ENCODE assay signal across 15 mouse cellular contexts in genomic region chr17:79969500-79969972, GRCm38 (mm10).
A peak's percentile ranks its signal among the peaks of the same experiment; 100 is the strongest.
DNase-seq lines count a peak whose midpoint lies in the region; ATAC-seq lines count a peak whose summit lies in the region.
"Had no signal": no experiment of that assay in that cellular context is flagged by ENCODE, and none has a peak within 500 bp of the region (broad histone marks: within the 10 kb centered on the region; RNA-seq: fewer than 3 reads in every experiment).

No protein-coding gene starts in this region.

- H3K36me3 ChIP-seq in heart, embryonic 13.5 days = no peaks in the 10 kb centered on the region
- no peaks in the 10 kb centered on the region for H3K36me3 ChIP-seq in intestine, embryonic 16.5 days (ENCODE audit: control insufficient read depth, insufficient read depth, low read length)
- H3K36me3 ChIP-seq: hindbrain, embryonic 13.5 days had no signal

- DNase-seq in heart, adult 8-10 months (ENCODE audit: low spot score) = no peak
- DNase-seq in thymus, postnatal 0 days (ENCODE audit: low spot score) = peak; percentile 40
- no peak for DNase-seq in thymus, postnatal 25 days
- no peak for DNase-seq in adrenal gland, postnatal 36 days
- no peak for DNase-seq in frontal cortex, postnatal 10 days (ENCODE audit: low spot score in 2 of 2)
- DNase-seq in Muller cell, postnatal 12 days (ENCODE audit: inconsistent ontology term) = no peak
- DNase-seq: cerebellum, adult 11 months; heart, adult 18-20 months; kidney, adult 9 months; retina, postnatal 1 day; spleen, adult 18-20 months had no signal

- H3K27ac ChIP-seq in heart, embryonic 13.5 days (replicated peaks) = 0 out of 2 replicates have a peak overlapping the region, but pooled peaks have one; percentile 6
- peak overlapping the region; percentile 39 for H3K27ac ChIP-seq in intestine, embryonic 16.5 days (ENCODE audit: low read length)
- H3K27ac ChIP-seq: hindbrain, embryonic 13.5 days; layer of hippocampus, adult 2 months had no signal

- H3K4me1 ChIP-seq in heart, embryonic 13.5 days = peaks cover 18% of the 10 kb centered on the region
- peaks cover 15% of the 10 kb centered on the region for H3K4me1 ChIP-seq in intestine, embryonic 16.5 days (ENCODE audit: control insufficient read depth, insufficient read depth, low read length)

- H3K9ac ChIP-seq in heart, embryonic 13.5 days = no peak overlapping the region
- H3K9ac ChIP-seq in intestine, embryonic 16.5 days (ENCODE audit: low read depth, low read length) = no peak overlapping the region
- H3K9ac ChIP-seq: hindbrain, embryonic 13.5 days had no signal

- no peaks in the 10 kb centered on the region for H3K9me3 ChIP-seq in heart, embryonic 13.5 days
- H3K9me3 ChIP-seq in intestine, embryonic 16.5 days (ENCODE audit: control insufficient read depth, low read length) = no peaks in the 10 kb centered on the region
- H3K9me3 ChIP-seq: hindbrain, embryonic 13.5 days had no signal

- 25% methylated on average over 7 of the region's 7 CpGs for WGBS in heart, embryonic 13.5 days
- WGBS in intestine, embryonic 16.5 days = 21% methylated on average over 7 of the region's 7 CpGs

- H3K4me2 ChIP-seq in heart, embryonic 13.5 days = peak overlapping the region; percentile 31; the same call in 1 of the 2 replicates
- no peak overlapping the region for H3K4me2 ChIP-seq in intestine, embryonic 16.5 days (ENCODE audit: low read depth, low read length)
- H3K4me2 ChIP-seq: hindbrain, embryonic 13.5 days had no signal

- no peak for ATAC-seq in heart, embryonic 13.5 days (ENCODE audit: extremely low read depth, insufficient number of reproducible peaks, low FRiP score, low TSS enrichment)
- peak; percentile 51 for ATAC-seq in intestine, embryonic 16.5 days

- H3K27me3 ChIP-seq in heart, embryonic 13.5 days (replicated peaks) = peaks cover 23% of the 10 kb centered on the region
- no peaks in the 10 kb centered on the region for H3K27me3 ChIP-seq in intestine, embryonic 16.5 days (replicated peaks; ENCODE audit: control insufficient read depth, insufficient read depth, low read length)

- no peak overlapping the region for H3K4me3 ChIP-seq in heart, embryonic 13.5 days
- H3K4me3 ChIP-seq in intestine, embryonic 16.5 days (ENCODE audit: low read length) = no peak overlapping the region
- H3K4me3 ChIP-seq: hindbrain, embryonic 13.5 days; layer of hippocampus, adult 2 months had no signal
